Mouse (Mus musculus) adrenal gland, adult 8-10 months (tissue): ENCODE data around the gene Tmem252. TPM values are rescaled to one million over a fixed set of nuclear protein-coding genes. Genes with fewer than 3 reads are reported as not detected.

ENCODE experiments used
- total RNA-seq, 4 experiments: library from RNA; stranded (reverse); gene quantifications; 2 replicates each; pipeline ENCODE4 v1.2.4; 2022

Gene Tmem252
- total RNA-seq, 4 experiments from 2014 or later: 0.09 to 0.24 (median 0.16) TPM

Other genes with a start within 250 kb of the Tmem252 start
- 10 to 100 TPM; 28.0 to 37.9 (median 33.5) TPM for gene Fam122a, start 196.7 kb upstream of the Tmem252 start, total RNA-seq
- gene Pip5k1b, start 118.1 kb upstream of the Tmem252 start, total RNA-seq: 10 to 100 TPM; 18.2 to 21.0 (median 20.2) TPM
- gene Pgm5, start 187.8 kb downstream of the Tmem252 start, total RNA-seq: 100 to 1,000 TPM in 2 of 4 experiments, 10 to 100 TPM in 2; 62.4 to 132 (median 86.3) TPM
- 100 to 1,000 TPM in 3 of 4 experiments, 10 to 100 TPM in 1; 86.8 to 175 (median 156) TPM for gene Gm10053, start 201.7 kb downstream of the Tmem252 start, total RNA-seq
- gene Foxd4, start 227.2 kb downstream of the Tmem252 start, total RNA-seq: not detected